Mouse (Mus musculus) central nervous system, embryonic 18 days (tissue): ENCODE results near the gene Trpv3. TPM values are rescaled to one million over a fixed set of nuclear protein-coding genes. Genes with fewer than 3 reads are reported as not detected.

Experiments
- polyA plus RNA-seq: library from polyadenylated mRNA; depleted of rRNA; stranded (reverse); fragments of >200 nt; gene quantifications from 2 replicates; pipeline ENCODE4 v1.2.3, GENCODE M21; 2012; rRNA removed

Trpv3 gene
- polyA plus RNA-seq = 0.30 and 0.37 TPM in 2 replicates

GRCm38 (mm10) chr11:73267267-73267666 lies at the start of gene Trpv3:
Gene Trpv3, plus strand, starts transcription at chr11:73267388.

GRCm38 (mm10) chr11:73233992-73234391 lies 33.2 kb upstream of the Trpv3 start, which contains the start of gene Trpv1:
Gene Trpv1, plus strand, starts transcription at chr11:73234292.

GRCm38 (mm10) chr11:73329442-73329841 lies 62.3 kb downstream of the Trpv3 start, which contains the start of the genes Aspa, Gm49340 and Spata22:
Gene Aspa, minus strand, starts transcription at chr11:73329596.
Gene Gm49340, plus strand, starts transcription at chr11:73329741.
Gene Spata22, plus strand, starts transcription at chr11:73329741.

Other genes starting within 250 kb of the Trpv3 start
- gene Camkk1, start 248.4 kb upstream of the Trpv3 start, polyA plus RNA-seq = 28.6 and 30.8 TPM in 2 replicates
- gene Ncbp3, start 219.6 kb upstream of the Trpv3 start, polyA plus RNA-seq = 5.4 and 5.5 TPM in 2 replicates
- 0.12 and 0.14 TPM in 2 replicates for gene Itgae, start 176.8 kb upstream of the Trpv3 start, polyA plus RNA-seq
- 0.95 and 1.3 TPM in 2 replicates for gene Haspin, start 129.1 kb upstream of the Trpv3 start, polyA plus RNA-seq
- gene P2rx5, start 107.0 kb upstream of the Trpv3 start, polyA plus RNA-seq = 0.75 and 1.1 TPM in 2 replicates
- gene Emc6, start 90.4 kb upstream of the Trpv3 start, polyA plus RNA-seq = 91.8 and 93.2 TPM in 2 replicates
- 80.0 and 80.1 TPM in 2 replicates for gene Tax1bp3, start 90.3 kb upstream of the Trpv3 start, polyA plus RNA-seq
- 21.3 and 21.5 TPM in 2 replicates for gene Ctns, start 68.3 kb upstream of the Trpv3 start, polyA plus RNA-seq
- gene Shpk, start 67.9 kb upstream of the Trpv3 start, polyA plus RNA-seq = 2.0 and 2.4 TPM in 2 replicates
- 0.19 and 0.64 TPM in 2 replicates for gene Trpv1, start 33.1 kb upstream of the Trpv3 start, polyA plus RNA-seq
- 2.5 and 2.6 TPM in 2 replicates for gene Aspa, start 62.2 kb downstream of the Trpv3 start, polyA plus RNA-seq
- not detected in 2 replicates for gene Gm49340, start 62.4 kb downstream of the Trpv3 start, polyA plus RNA-seq
- gene Spata22, start 62.4 kb downstream of the Trpv3 start, polyA plus RNA-seq = 0.05 TPM in 1 of 2 replicates, not detected in the other
- gene Olfr20, start 83.4 kb downstream of the Trpv3 start, polyA plus RNA-seq = not detected in 2 replicates
- gene Olfr376, start 103.9 kb downstream of the Trpv3 start, polyA plus RNA-seq = not detected in 2 replicates
- not detected in 2 replicates for gene Olfr1, start 132.2 kb downstream of the Trpv3 start, polyA plus RNA-seq
- gene Olfr378, start 161.1 kb downstream of the Trpv3 start, polyA plus RNA-seq = not detected in 2 replicates
- not detected in 2 replicates for gene Olfr380, start 190.1 kb downstream of the Trpv3 start, polyA plus RNA-seq
- gene Olfr381, start 224.2 kb downstream of the Trpv3 start, polyA plus RNA-seq = not detected in 2 replicates
- gene Olfr382, start 249.8 kb downstream of the Trpv3 start, polyA plus RNA-seq = not detected in 2 replicates